Mouse (Mus musculus) liver, embryonic 14.5 days (tissue): ENCODE measurements around the gene Rph3a.

Experiments
- CTCF ChIP-seq: IDR thresholded peaks from 2 replicates; pipeline ENCODE4 v1.5.1; 2016; ENCODE audit warnings: antibody characterized with exemption, low read depth, control low read depth
- EP300 ChIP-seq: IDR thresholded peaks from 2 replicates; pipeline ENCODE4 v1.6.1; 2016; ENCODE audit warnings: antibody characterized with exemption, low read depth

- TF ChIP-seq CTCF (no peak), EP300 (no peak)
Measured at GRCm38 (mm10) chr5:120972278-120972677, 37.6 kb downstream of the Rph3a start.
